Mouse (Mus musculus) R1 (cell line): ENCODE results near the gene Nfatc2.

Experiments used
- DNase-seq: peaks from one replicate; pipeline ENCODE4 v3.0.0-alpha.2; 2018; ENCODE audit warnings: low read depth, low spot score

The Nfatc2 gene

GRCm38 (mm10) chr2:168500244-168500643 lies 101.2 kb downstream of the Nfatc2 start:
- no peak for DNase-seq

GRCm38 (mm10) chr2:168491791-168492190 lies 109.7 kb downstream of the Nfatc2 start:
- DNase-seq = no peak

GRCm38 (mm10) chr2:168489953-168490352 lies 111.5 kb downstream of the Nfatc2 start:
- no peak for DNase-seq

- no peak for DNase-seq
These were observed 113.1 kb downstream of the Nfatc2 start for GRCm38 (mm10) chr2:168488158-168488925.

GRCm38 (mm10) chr2:168481121-168481520 lies 120.3 kb downstream of the Nfatc2 start:
- DNase-seq = no peak

- no peak for DNase-seq
These were observed 120.8 kb downstream of the Nfatc2 start for GRCm38 (mm10) chr2:168480692-168481091.

GRCm38 (mm10) chr2:168479930-168480329 lies 121.5 kb downstream of the Nfatc2 start:
- DNase-seq = peak; percentile 89

- DNase-seq = no peak
These were observed 123.0 kb downstream of the Nfatc2 start for GRCm38 (mm10) chr2:168478431-168478830.

GRCm38 (mm10) chr2:168473496-168473895 lies 128.0 kb downstream of the Nfatc2 start:
- DNase-seq = peak; percentile 28

- peak; percentile 79 for DNase-seq
These were observed 128.6 kb downstream of the Nfatc2 start for GRCm38 (mm10) chr2:168472899-168473298.

- DNase-seq = peak; percentile 58
These were observed 132.4 kb downstream of the Nfatc2 start for GRCm38 (mm10) chr2:168469032-168469431.

- DNase-seq = no peak
These were observed 134.3 kb downstream of the Nfatc2 start for GRCm38 (mm10) chr2:168467166-168467565.

- no peak for DNase-seq
These were observed 135.4 kb downstream of the Nfatc2 start for GRCm38 (mm10) chr2:168466066-168466465.

GRCm38 (mm10) chr2:168465646-168466045 lies 135.8 kb downstream of the Nfatc2 start:
- no peak for DNase-seq

GRCm38 (mm10) chr2:168461865-168462264 lies 139.6 kb downstream of the Nfatc2 start:
- DNase-seq = no peak

GRCm38 (mm10) chr2:168459627-168460026 lies 141.8 kb downstream of the Nfatc2 start:
- no peak for DNase-seq

GRCm38 (mm10) chr2:168458583-168458982 lies 142.9 kb downstream of the Nfatc2 start:
- no peak for DNase-seq

GRCm38 (mm10) chr2:168451714-168452708 lies 149.4 kb downstream of the Nfatc2 start:
- DNase-seq = peak; percentile 44

- peak; percentile 61 for DNase-seq
These were observed 150.5 kb downstream of the Nfatc2 start for GRCm38 (mm10) chr2:168450977-168451376.

GRCm38 (mm10) chr2:168448054-168448453 lies 153.4 kb downstream of the Nfatc2 start:
- no peak for DNase-seq

- DNase-seq = no peak
These were observed 153.9 kb downstream of the Nfatc2 start for GRCm38 (mm10) chr2:168447601-168448000.

GRCm38 (mm10) chr2:168445211-168445810 lies 156.1 kb downstream of the Nfatc2 start:
- DNase-seq = peak; percentile 62
